Mouse (Mus musculus) layer of hippocampus, adult 2 months (tissue): ENCODE data around the gene Mettl15. TPM values are rescaled to one million over a fixed set of nuclear protein-coding genes. Genes with fewer than 3 reads are reported as not detected.

ENCODE experiments used
- DNase-seq, 2 experiments: peaks; one replicate each; pipeline ENCODE4 v3.0.0; 2022; ENCODE audit warnings: low spot score in 2 of 2
- H3K27ac ChIP-seq: fragments of 200-600 bp; 2 replicates; pipeline ENCODE4 v1.8.1; 2022
- H3K4me3 ChIP-seq: fragments of 200-600 bp; 2 replicates; pipeline ENCODE4 v1.8.1; 2022; ENCODE audit warnings: mild to moderate bottlenecking
- CTCF ChIP-seq: fragments of 200-600 bp; conservative IDR thresholded peaks from 2 replicates; pipeline ENCODE4 v1.8.1; 2022; ENCODE audit warnings: antibody characterized with exemption, mild to moderate bottlenecking, moderate library complexity
- long read RNA-seq, 2 experiments: library from polyadenylated mRNA; stranded (forward); transcript quantifications; one replicate each; pipeline ENCODE4 v2.0.0; 2021; ENCODE audit warnings: borderline mapping rate in 2 of 2
- total RNA-seq, 2 experiments: library from RNA; stranded (reverse); gene quantifications; 2 replicates each; pipeline ENCODE4 v1.2.3; 2021

Mettl15 gene
- 1 to 10 TPM; 7.3 to 8.4 TPM for total RNA-seq
- long read RNA-seq, experiment 1, partial matches to known transcripts, result 0 of 3 reads
- long read RNA-seq, experiment 1, other reads (novel, unspliced or antisense), result 3 of 3 reads
- long read RNA-seq, experiment 2, partial matches to known transcripts, result 0 of 7 reads
- long read RNA-seq, experiment 2, other reads (novel, unspliced or antisense), result 7 of 7 reads

DNA sequence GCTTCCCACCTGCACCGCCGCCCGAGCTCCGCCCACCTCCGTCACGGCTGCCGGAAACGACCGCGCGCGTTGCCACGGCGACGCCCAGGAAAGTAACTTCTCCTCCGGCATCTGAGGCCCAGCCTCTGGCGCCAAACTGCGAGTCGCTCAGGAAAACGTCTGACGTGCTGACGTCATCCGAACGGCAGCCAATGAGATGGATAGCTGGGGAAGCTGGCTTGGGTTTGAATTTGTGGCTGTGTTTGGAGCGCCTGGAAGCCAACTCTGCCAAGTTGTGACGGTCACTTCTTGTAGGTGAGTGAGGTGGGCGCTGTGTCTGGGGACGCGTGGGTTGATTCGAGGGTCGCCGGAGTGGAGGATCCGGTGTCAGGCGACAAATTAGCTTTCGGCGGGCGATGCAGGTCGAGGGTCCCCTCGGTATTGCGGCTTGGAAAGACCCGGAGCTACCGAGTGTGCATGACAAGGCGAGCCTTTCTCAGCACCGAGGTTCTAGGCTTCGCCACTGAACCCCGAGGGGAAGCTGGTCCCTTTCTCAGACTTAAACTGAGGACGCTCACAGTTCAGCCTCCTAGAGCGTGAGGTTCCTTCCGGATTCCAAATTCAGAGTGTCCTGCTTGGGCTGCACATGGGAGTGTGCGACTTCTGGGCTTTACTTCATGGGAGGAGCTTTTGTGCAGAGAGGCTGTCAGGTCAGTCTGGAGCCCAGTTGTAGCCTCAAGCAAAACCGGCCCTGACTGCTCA is at the start of gene Mettl15, which contains the start of gene Kif18a:
Gene Mettl15, minus strand, starts transcription at position 149 of the 741 bp plus-strand sequence.
Gene Kif18a, plus strand, starts transcription at position 139 of the 741 bp plus-strand sequence.
- peak; percentile 95 to 97 for DNase-seq
- Histone ChIP-seq H3K4me3 (peak within 1 kb of the TSS; percentile 89), H3K27ac (peak within 1 kb of the TSS; percentile 91)
- no peak for TF ChIP-seq CTCF

DNA sequence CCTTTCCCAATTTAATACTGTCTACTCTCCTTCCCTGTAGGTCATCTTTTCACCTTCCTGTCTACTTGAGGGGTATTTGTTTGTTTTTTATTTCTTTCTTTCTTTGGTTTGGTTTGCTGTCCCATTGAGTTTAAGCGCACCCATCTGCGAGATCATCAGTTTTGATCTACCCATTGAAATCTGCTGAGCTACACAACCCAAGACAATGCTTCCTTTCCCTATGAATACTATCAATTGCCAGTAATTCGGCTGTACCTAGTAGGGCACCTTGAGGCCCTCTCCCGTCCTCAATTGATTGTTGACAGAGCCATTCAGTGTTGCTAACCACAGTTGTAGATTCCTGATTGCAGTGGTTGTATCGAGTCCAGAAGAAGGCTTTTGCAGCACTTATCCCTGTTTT is 30.8 kb upstream of the Mettl15 start:
- TF ChIP-seq CTCF, result no peak
- no peak overlapping the region for H3K27ac ChIP-seq
- no peak for DNase-seq
- H3K4me3 ChIP-seq, result no peak overlapping the region

DNA sequence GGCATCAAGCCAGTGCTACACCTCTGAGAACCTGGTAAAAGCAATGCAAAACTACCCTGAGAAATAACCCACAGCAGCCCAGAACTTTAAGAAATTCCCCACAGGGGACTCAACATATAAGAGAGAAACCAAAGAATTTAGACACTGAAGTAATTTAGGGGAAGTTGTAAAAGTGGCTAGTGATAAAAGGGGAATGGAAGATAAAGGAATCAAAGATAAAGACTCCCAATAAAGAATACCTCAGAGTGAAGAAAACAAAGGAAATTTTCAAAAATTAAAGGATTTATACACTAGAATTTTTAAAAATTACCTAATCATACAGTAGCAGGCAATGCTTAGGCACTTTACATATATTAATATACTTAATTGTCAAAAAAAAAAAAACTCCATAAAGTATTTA is 23.1 kb upstream of the Mettl15 start:
- Histone ChIP-seq H3K4me3 (no peak overlapping the region), H3K27ac (no peak overlapping the region)
- DNase-seq, result no peak
- no peak for TF ChIP-seq CTCF

DNA sequence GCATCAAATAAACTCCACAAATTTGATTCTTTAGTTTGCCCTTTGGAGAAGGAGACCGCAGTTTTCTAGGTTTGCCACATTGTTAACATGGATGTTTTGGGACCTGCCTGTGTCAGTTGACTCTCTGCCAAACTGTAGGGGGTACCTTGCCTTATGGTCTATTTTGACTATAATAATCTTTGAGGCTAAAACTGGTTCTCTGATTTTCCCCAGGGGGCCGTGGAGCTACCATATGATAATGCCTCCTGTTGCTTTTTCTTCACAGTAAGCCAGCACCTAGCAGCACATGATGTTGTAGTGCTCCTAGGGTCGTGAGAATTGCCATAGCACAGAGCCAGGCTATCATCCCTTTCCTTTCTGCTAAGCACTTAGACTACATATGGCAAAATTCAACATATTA is 21.7 kb upstream of the Mettl15 start:
- Histone ChIP-seq H3K4me3 (no peak overlapping the region), H3K27ac (no peak overlapping the region)
- DNase-seq, result no peak
- no peak for TF ChIP-seq CTCF

DNA sequence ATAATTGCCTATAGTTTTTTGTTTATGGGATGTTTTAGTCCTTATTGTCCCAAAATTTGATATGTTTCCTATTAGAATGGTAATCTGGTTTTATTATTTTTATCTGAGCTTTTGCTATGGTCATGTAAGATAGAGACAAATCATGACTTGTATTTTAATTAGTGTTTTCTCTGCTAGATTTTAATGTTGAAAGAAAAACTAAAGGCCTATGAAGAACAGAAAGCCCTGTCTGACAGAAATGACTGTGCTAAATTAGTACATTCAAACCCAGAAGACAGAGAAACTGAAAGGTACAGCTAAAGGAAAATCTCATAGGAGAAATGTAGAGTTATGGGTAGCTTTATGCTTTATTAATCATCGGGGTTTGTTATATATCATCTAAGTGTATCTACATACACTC is 17.6 kb upstream of the Mettl15 start:
- DNase-seq, result no peak
- TF ChIP-seq CTCF, result no peak
- Histone ChIP-seq H3K27ac (no peak overlapping the region), H3K4me3 (no peak overlapping the region)

DNA sequence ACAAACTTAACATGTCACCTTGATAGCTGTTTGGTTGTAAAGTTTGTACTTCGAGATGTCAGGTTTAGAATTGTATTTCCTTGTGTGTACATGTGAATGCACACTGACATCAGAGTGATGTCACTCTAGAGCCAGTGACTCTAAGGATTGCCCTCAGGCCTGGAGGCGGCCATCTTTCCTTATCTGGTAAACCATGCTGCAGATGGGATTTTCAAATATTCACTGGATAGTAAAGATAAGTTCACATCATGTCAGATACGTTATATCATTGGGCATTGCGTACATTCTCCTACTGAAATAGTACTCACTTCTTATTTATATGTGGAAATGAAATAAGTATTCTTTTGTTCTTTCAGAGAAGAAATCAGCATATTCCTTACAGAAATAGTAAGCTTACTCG is 15.7 kb upstream of the Mettl15 start:
- H3K4me3 ChIP-seq, result no peak overlapping the region
- no peak for DNase-seq
- no peak for TF ChIP-seq CTCF
- no peak overlapping the region for H3K27ac ChIP-seq

DNA sequence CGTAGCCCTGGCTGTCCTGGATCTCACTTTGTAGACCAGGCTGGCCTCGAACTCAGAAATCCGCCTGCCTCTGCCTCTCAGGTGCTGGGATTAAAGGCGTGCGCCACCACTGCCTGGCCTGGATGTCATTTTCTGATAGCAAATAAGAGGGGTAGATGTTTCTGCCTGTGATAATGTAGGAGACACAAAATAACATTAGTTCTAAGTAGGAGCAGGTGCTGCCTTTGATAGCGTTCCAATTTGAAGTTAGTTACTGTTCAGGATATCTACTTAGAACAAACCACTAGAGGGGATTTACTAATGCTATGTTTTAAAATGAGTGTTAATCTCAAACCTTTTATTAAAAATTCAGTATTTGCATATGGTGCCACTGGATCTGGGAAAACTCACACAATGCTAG is 8.8 kb upstream of the Mettl15 start:
- Histone ChIP-seq H3K4me3 (no peak overlapping the region), H3K27ac (no peak overlapping the region)
- no peak for TF ChIP-seq CTCF
- no peak for DNase-seq

DNA sequence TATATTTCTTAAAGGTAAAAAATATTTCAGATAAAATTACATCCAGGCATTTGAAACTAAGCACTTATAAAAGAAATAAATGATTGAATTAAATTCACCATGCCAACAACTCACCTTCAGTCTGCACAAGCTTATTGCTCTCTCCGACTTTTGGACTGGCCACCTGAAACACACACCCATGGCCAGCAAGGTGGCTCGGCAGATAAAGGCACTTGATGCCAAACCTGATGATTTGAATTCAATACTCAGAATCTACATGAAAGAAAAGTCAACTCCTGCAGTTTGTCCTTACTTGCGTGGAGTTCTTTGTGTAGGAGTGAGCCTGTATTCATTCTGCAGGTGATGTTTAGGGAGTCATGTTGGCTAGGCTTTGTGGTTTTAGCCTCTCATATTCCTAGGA is 3.6 kb upstream of the Mettl15 start:
- DNase-seq, result no peak
- H3K4me3 ChIP-seq, result no peak overlapping the region
- no peak overlapping the region for H3K27ac ChIP-seq
- no peak for TF ChIP-seq CTCF

DNA sequence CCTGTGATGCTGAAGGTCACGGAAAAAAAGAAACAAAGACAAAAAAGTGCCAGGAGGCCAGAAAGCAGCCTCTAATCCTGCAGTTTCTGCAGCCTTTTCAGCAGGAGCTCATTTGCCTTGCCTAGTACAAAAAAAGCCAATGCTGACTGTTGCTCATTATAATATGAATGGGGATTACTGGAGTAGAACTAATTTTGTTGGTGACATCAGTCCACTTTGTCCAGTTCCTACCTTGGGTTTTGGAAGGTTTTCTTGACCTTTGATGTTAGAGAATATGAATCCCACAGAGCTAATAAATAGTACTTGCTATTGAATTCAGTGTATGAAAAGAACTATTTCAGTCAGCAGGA is 768 bp upstream of the Mettl15 start:
- Histone ChIP-seq H3K4me3 (peak overlapping the region; percentile 89), H3K27ac (peak overlapping the region; percentile 91)
- DNase-seq, result no peak
- no peak for TF ChIP-seq CTCF

DNA sequence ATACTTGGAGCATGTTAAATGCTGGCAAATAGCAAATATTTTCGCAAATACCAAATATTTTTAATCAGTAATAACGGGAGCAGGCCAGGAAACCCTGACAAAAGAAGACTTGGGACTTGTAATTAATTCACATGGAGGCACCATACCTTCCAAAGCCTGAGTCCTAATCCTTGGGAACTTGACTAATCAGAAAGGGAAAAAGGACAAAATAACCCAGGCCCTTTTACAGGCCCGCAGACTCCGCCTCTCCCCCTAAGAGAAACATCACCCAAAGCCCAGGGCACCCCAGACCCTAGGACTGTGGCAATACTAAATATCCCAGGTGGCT is 312 bp downstream of the Mettl15 start:
- peak overlapping the region; percentile 89 for H3K4me3 ChIP-seq
- no peak for TF ChIP-seq CTCF
- no peak for DNase-seq
- H3K27ac ChIP-seq, result peak overlapping the region; percentile 91

- peak; percentile 15 for DNase-seq
- Histone ChIP-seq H3K27ac (peak overlapping the region; percentile 78), H3K4me3 (peak overlapping the region; percentile 64)
- no peak for TF ChIP-seq CTCF
These were observed 2.5 kb downstream of the Mettl15 start for GRCm38 (mm10) chr2:109278036-109278435.

DNA sequence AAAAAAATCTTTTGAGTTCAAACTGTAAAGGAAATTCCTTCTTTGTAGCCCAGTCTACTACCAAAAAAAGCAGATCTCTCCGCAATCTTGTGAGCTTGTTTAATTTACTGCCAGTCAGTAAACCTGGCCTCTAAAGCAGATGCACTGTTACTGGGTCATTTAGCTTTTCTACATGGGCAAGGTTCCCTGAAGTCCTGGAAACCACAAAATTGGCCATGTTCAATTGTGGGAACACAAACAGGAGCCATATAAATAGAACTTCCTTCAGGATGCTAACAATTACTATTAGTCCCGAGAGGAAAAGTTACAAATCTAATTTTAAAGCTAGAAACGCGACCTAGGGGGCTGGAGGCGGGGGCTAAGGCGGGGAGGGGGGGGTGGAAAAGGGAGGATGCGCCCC is 3.0 kb downstream of the Mettl15 start:
- H3K27ac ChIP-seq, result peak overlapping the region; percentile 78

DNA sequence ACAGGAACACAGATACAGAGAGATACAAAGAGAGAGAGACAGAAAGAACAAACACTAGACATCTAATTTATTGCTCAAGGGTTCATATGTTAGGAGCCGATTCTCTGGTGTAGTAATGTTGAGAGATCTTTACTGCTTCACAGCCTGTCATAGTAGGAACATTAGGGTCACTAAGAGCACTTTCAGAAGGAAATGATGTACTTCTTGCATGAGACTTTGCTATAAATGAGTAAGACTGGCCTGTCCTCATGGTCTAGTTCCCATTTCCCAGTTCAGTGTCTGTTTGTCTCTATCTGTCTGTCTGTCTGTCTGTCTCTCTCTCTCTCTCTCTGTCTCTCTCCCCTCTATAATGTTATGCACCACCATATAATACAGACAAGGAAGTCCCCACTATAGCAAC is 7.5 kb downstream of the Mettl15 start:
- Histone ChIP-seq H3K27ac (no peak overlapping the region), H3K4me3 (no peak overlapping the region)
- no peak for TF ChIP-seq CTCF
- DNase-seq, result no peak

More for the DNA sequence above, 3.0 kb downstream of the Mettl15 start:
- DNase-seq, result no peak
- H3K4me3 ChIP-seq, result peak overlapping the region; percentile 64
- no peak for TF ChIP-seq CTCF

GRCm38 (mm10) chr2:109262779-109263178 is 17.8 kb downstream of the Mettl15 start:
- no peak for DNase-seq
- TF ChIP-seq CTCF, result no peak
- H3K4me3 ChIP-seq, result no peak overlapping the region
- H3K27ac ChIP-seq, result no peak overlapping the region
